Mouse (Mus musculus) liver, embryonic 12.5 days (tissue): ENCODE data around the gene Vsig10. TPM values are rescaled to one million over a fixed set of nuclear protein-coding genes. Genes with fewer than 3 reads are reported as not detected.

ENCODE experiments used
- ATAC-seq: fragments of 200-750 bp; cut with Nextera tagmentation; 2 replicates; pipeline ENCODE4 v1.8.0; 2017; ENCODE audit warnings: moderate number of reproducible peaks, mild to moderate bottlenecking, moderate library complexity
- H3K27ac ChIP-seq: fragments of 300-500 bp; sonication (generic); 2 replicates; pipeline ENCODE4 v1.5.1; 2016; ENCODE audit warnings: mild to moderate bottlenecking
- H3K27me3 ChIP-seq: fragments of 300-500 bp; sonication (generic); replicated peaks from 2 replicates; pipeline ENCODE4 v1.6.1; 2016; ENCODE audit warnings: mild to moderate bottlenecking, moderate library complexity
- H3K36me3 ChIP-seq: fragments of 300-500 bp; sonication (generic); 2 replicates; pipeline ENCODE4 v1.6.1; 2016; ENCODE audit warnings: mild to moderate bottlenecking, moderate library complexity
- H3K4me1 ChIP-seq: fragments of 300-500 bp; sonication (generic); 2 replicates; pipeline ENCODE4 v1.6.1; 2016
- H3K4me2 ChIP-seq: fragments of 300-500 bp; sonication (generic); 2 replicates; pipeline ENCODE4 v1.6.1; 2016; ENCODE audit warnings: mild to moderate bottlenecking, moderate library complexity
- H3K4me3 ChIP-seq: fragments of 300-500 bp; sonication (generic); 2 replicates; pipeline ENCODE4 v1.5.1; 2016; ENCODE audit warnings: mild to moderate bottlenecking, moderate library complexity
- H3K9ac ChIP-seq: fragments of 300-500 bp; sonication (generic); 2 replicates; pipeline ENCODE4 v1.6.1; 2016; ENCODE audit warnings: mild to moderate bottlenecking, moderate library complexity
- H3K9me3 ChIP-seq: fragments of 300-500 bp; sonication (generic); replicated peaks from 2 replicates; pipeline ENCODE4 v1.6.1; 2016; ENCODE audit warnings: mild to moderate bottlenecking, moderate library complexity
- WGBS: fragments of 180-500 bp; shearing (Covaris S2); methylation state at CpG from one replicate; pipeline ENCODE4 v1.1.7; 2016; ENCODE audit not compliant: insufficient replicate concordance; 5-methylcytosine and 5-hydroxymethylcytosine counted together
- polyA plus RNA-seq: library from polyadenylated mRNA; unstranded; fragments of >200 nt; fragmentation: Nextera tagmentation; extraction: Ambion mirVana; gene quantifications from 2 replicates; pipeline ENCODE4 v1.2.1, GENCODE M21; 2016

Gene Vsig10
- polyA plus RNA-seq, 1 experiment from 2014 or later = 2.4 TPM

- 77% methylated on average over 5 of the region's 5 CpGs for WGBS
- H3K36me3 ChIP-seq = no peaks in the 10 kb centered on the region
- no peak for ATAC-seq
Observed at GRCm38 (mm10) chr5:117305754-117306153, 13.1 kb upstream of the Vsig10 start.

GRCm38 (mm10) chr5:117306826-117307225 is 12.1 kb upstream of the Vsig10 start:
- 0 out of 2 replicates have a peak, but pooled peaks cover 9% of the 10 kb centered on the region for H3K4me1 ChIP-seq
- ATAC-seq = no peak
- H3K27me3 ChIP-seq = no peaks in the 10 kb centered on the region
- no peaks in the 10 kb centered on the region for H3K36me3 ChIP-seq
- H3K27ac ChIP-seq = no peak overlapping the region
- 76% methylated on average over 2 of the region's 2 CpGs for WGBS
- H3K4me2 ChIP-seq = no peak overlapping the region
- H3K9me3 ChIP-seq = 0 out of 2 replicates have a peak, but pooled peaks cover 2% of the 10 kb centered on the region
- H3K4me3 ChIP-seq = no peak overlapping the region
- H3K9ac ChIP-seq = no peak overlapping the region

More at GRCm38 (mm10) chr5:117305754-117306153, 13.1 kb upstream of the Vsig10 start:
- H3K4me2 ChIP-seq = no peak overlapping the region
- no peaks in the 10 kb centered on the region for H3K27me3 ChIP-seq
- no peak overlapping the region for H3K4me3 ChIP-seq
- H3K27ac ChIP-seq = no peak overlapping the region
- H3K9ac ChIP-seq = no peak overlapping the region
- 0 out of 2 replicates have a peak, but pooled peaks cover 2% of the 10 kb centered on the region for H3K9me3 ChIP-seq
- H3K4me1 ChIP-seq = 0 out of 2 replicates have a peak, but pooled peaks cover 9% of the 10 kb centered on the region

GRCm38 (mm10) chr5:117307699-117308098 is 11.2 kb upstream of the Vsig10 start:
- Histone ChIP-seq H3K4me3 (no peak overlapping the region), H3K27me3 (no peaks in the 10 kb centered on the region), H3K27ac (no peak overlapping the region), H3K4me2 (peak overlapping the region; percentile 33), H3K4me1 (0 out of 2 replicates have a peak, but pooled peaks cover 9% of the 10 kb centered on the region), H3K9me3 (0 out of 2 replicates have a peak, but pooled peaks cover 2% of the 10 kb centered on the region), H3K9ac (no peak overlapping the region), H3K36me3 (no peaks in the 10 kb centered on the region)
- ATAC-seq = peak; percentile 66
- WGBS = 13% methylated on average over 11 of the region's 11 CpGs

DNA sequence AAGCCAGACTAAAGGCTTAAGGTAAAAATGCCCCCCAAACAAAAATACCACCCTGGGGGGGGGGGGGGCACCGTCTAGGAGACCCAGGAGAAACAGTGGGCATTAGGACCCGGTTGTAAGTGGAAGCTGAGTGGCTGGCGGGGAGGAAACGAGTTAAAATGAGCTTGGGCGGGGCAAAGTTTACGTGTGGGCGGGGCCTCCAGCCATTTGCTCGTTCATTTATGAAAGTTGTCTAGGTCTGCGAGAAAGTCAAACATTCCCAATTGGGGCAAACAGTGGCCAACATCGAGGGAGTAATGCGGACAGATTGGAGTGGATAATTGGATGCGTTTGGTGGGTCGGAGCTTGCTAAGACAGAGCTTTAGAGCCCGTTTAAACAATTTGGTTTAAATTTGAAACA is 5.5 kb upstream of the Vsig10 start:
- Histone ChIP-seq H3K27me3 (peaks cover 47% of the 10 kb centered on the region), H3K4me3 (peak overlapping the region; percentile 30), H3K9ac (no peak overlapping the region), H3K27ac (no peak overlapping the region), H3K36me3 (no peaks in the 10 kb centered on the region), H3K9me3 (no peaks in the 10 kb centered on the region), H3K4me2 (peak overlapping the region; percentile 55), H3K4me1 (peaks cover 24% of the 10 kb centered on the region)
- ATAC-seq = 0 out of 2 replicates have a peak, but pooled peaks have one; percentile 18
- 12% methylated on average over 14 of the region's 14 CpGs for WGBS

- WGBS = 29% methylated on average over 10 of the region's 10 CpGs
- H3K27ac ChIP-seq = no peak overlapping the region
- no peak overlapping the region for H3K9ac ChIP-seq
Observed at GRCm38 (mm10) chr5:117313909-117314308, 5.0 kb upstream of the Vsig10 start.

GRCm38 (mm10) chr5:117314587-117315428 is 4.1 kb upstream of the Vsig10 start:
- peaks cover 61% of the 10 kb centered on the region for H3K27me3 ChIP-seq
- H3K4me3 ChIP-seq = no peak overlapping the region
- peaks cover 34% of the 10 kb centered on the region for H3K4me1 ChIP-seq
- 24% methylated on average over 9 of the region's 9 CpGs for WGBS
- H3K27ac ChIP-seq = no peak overlapping the region
- H3K36me3 ChIP-seq = no peaks in the 10 kb centered on the region
- H3K9me3 ChIP-seq = no peaks in the 10 kb centered on the region
- no peak for ATAC-seq
- no peak overlapping the region for H3K9ac ChIP-seq
- H3K4me2 ChIP-seq = no peak overlapping the region

More at GRCm38 (mm10) chr5:117313909-117314308, 5.0 kb upstream of the Vsig10 start:
- ATAC-seq = no peak
- peak overlapping the region; percentile 55 for H3K4me2 ChIP-seq
- peaks cover 26% of the 10 kb centered on the region for H3K4me1 ChIP-seq
- H3K4me3 ChIP-seq = peak overlapping the region; percentile 30
- H3K27me3 ChIP-seq = peaks cover 52% of the 10 kb centered on the region
- no peaks in the 10 kb centered on the region for H3K36me3 ChIP-seq
- H3K9me3 ChIP-seq = no peaks in the 10 kb centered on the region

DNA sequence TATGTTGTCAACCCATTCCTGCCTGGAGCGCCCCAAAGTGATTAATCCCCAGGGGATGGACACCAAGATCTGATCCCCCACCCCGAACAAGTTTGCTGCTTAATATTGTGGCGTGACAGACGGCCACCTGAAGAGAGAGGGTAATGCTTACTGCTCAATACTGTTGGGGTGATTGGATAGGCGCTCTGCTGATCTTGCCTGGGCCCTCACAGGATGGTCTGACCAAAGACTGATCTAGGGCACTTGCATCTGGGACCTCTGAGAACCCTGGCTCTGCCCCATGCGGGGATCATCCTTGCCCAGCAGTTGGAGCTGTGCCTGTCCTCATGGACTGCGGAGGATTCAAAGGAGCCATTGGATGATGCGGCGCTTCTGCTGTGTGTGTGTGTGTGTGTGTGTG is 4.9 kb downstream of the Vsig10 start:
- peaks cover 11% of the 10 kb centered on the region for H3K4me1 ChIP-seq
- no peak overlapping the region for H3K27ac ChIP-seq
- H3K9ac ChIP-seq = no peak overlapping the region
- no peak overlapping the region for H3K4me3 ChIP-seq
- H3K9me3 ChIP-seq = no peaks in the 10 kb centered on the region
- H3K27me3 ChIP-seq = peaks cover 45% of the 10 kb centered on the region
- 68% methylated on average over 9 of the region's 9 CpGs for WGBS
- H3K36me3 ChIP-seq = no peaks in the 10 kb centered on the region
- no peak for ATAC-seq
- H3K4me2 ChIP-seq = no peak overlapping the region

DNA sequence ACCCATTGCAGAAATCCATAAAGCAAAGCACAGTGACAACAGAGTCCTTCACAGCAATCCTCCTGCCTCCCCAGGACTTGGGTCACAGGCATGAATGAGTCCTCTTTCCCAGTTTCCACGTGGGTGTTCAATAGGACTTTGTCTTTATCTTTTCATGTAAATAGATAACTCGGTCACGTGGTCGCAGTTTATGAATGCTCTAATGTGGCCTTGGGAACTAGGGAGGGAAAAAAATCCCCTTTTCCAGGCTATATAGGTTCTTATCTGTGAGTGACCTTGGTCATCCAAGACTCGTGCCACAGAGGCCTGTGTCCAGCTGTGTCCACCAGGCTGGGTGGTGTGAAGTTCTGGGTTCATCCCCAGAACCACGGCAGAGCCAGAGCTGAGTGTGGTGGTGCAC is 7.5 kb downstream of the Vsig10 start:
- Histone ChIP-seq H3K27ac (no peak overlapping the region), H3K4me1 (no peaks in the 10 kb centered on the region), H3K27me3 (peaks cover 23% of the 10 kb centered on the region), H3K36me3 (no peaks in the 10 kb centered on the region), H3K4me3 (no peak overlapping the region), H3K9ac (no peak overlapping the region), H3K9me3 (no peaks in the 10 kb centered on the region), H3K4me2 (no peak overlapping the region)
- 46% methylated on average over 6 of the region's 6 CpGs for WGBS
- ATAC-seq = no peak

DNA sequence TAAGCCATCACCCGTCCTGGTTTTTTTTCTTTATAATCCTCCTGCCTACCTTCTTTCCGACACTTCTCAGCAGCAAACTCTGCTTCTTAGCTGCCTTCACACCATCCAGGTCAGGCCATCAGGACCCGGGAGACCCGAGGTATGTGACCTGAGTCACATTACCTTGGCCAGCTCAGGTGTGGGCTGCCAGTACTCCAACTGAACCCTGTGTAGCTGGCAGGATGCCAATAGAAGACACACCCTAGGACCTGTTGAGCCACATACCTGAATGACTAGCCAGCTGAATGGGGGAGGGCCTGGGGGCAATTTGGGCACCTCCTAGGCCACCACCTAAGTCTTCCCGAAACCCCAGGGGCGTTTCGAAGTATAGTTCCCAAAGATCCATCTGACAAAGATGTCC is 11.6 kb downstream of the Vsig10 start:
- H3K4me3 ChIP-seq = no peak overlapping the region
- peaks cover 13% of the 10 kb centered on the region; the same call in 1 of the 2 replicates for H3K27me3 ChIP-seq
- no peaks in the 10 kb centered on the region for H3K9me3 ChIP-seq
- H3K27ac ChIP-seq = no peak overlapping the region
- ATAC-seq = no peak
- H3K4me2 ChIP-seq = no peak overlapping the region
- no peak overlapping the region for H3K9ac ChIP-seq
- WGBS = 77% methylated on average over 7 of the region's 7 CpGs
- no peaks in the 10 kb centered on the region for H3K4me1 ChIP-seq
- H3K36me3 ChIP-seq = 0 out of 2 replicates have a peak, but pooled peaks cover 4% of the 10 kb centered on the region

GRCm38 (mm10) chr5:117337999-117338398 is 19.1 kb downstream of the Vsig10 start:
- 71% methylated on average over 10 of the region's 10 CpGs for WGBS
- Histone ChIP-seq H3K9ac (no peak overlapping the region), H3K9me3 (0 out of 2 replicates have a peak, but pooled peaks cover 5% of the 10 kb centered on the region), H3K4me2 (no peak overlapping the region), H3K27me3 (no peaks in the 10 kb centered on the region), H3K4me1 (0 out of 2 replicates have a peak, but pooled peaks cover 7% of the 10 kb centered on the region), H3K27ac (no peak overlapping the region), H3K4me3 (no peak overlapping the region), H3K36me3 (0 out of 2 replicates have a peak, but pooled peaks cover 4% of the 10 kb centered on the region)
- ATAC-seq = no peak

GRCm38 (mm10) chr5:117338503-117338902 is 19.6 kb downstream of the Vsig10 start:
- WGBS = 41% methylated on average over 8 of the region's 8 CpGs
- Histone ChIP-seq H3K27me3 (no peaks in the 10 kb centered on the region), H3K9ac (no peak overlapping the region), H3K4me1 (0 out of 2 replicates have a peak, but pooled peaks cover 7% of the 10 kb centered on the region), H3K4me3 (no peak overlapping the region), H3K36me3 (0 out of 2 replicates have a peak, but pooled peaks cover 4% of the 10 kb centered on the region), H3K4me2 (no peak overlapping the region), H3K9me3 (0 out of 2 replicates have a peak, but pooled peaks cover 5% of the 10 kb centered on the region), H3K27ac (no peak overlapping the region)
- ATAC-seq = no peak

DNA sequence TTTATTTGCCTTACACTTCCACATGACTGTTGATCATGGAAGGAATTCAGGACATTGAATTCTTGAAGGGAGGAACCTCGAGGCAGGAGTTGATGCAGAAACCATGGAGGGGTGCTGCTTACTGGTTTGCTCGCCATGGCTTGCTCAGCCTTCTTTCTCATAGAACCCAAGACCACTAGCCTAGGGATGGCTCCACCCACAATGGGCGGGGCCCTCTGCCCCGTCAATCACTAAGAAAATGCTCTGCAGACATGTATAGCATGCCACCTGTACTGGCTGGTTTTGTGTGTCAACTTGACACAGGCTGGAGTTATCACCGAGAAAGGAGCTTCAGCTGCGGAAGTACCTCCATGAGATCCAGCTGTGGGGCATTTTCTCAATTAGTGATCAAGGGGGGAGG is 21.2 kb downstream of the Vsig10 start:
- H3K9ac ChIP-seq = no peak overlapping the region
- WGBS = 67% methylated on average over 6 of the region's 6 CpGs
- H3K36me3 ChIP-seq = no peaks in the 10 kb centered on the region
- no peaks in the 10 kb centered on the region for H3K27me3 ChIP-seq
- no peak overlapping the region for H3K27ac ChIP-seq
- no peak overlapping the region for H3K4me2 ChIP-seq
- ATAC-seq = no peak
- 0 out of 2 replicates have a peak, but pooled peaks cover 5% of the 10 kb centered on the region for H3K9me3 ChIP-seq
- H3K4me1 ChIP-seq = 0 out of 2 replicates have a peak, but pooled peaks cover 7% of the 10 kb centered on the region
- no peak overlapping the region for H3K4me3 ChIP-seq
